Mouse (Mus musculus): ENCODE results near the gene Gpm6a. TPM values are rescaled to one million over a fixed set of nuclear protein-coding genes. Genes with fewer than 3 reads are reported as not detected.

Gpm6a gene
- polyA plus RNA-seq (2014; fragmentation: Nextera tagmentation; extraction: Ambion mirVana): 484 and 610 TPM in 2 replicates

- peak within 1 kb of the TSS; percentile 60 for H3K4me2 ChIP-seq (ENCODE audit: low read depth, low read length)
- WGBS: 8% methylated on average over 13 of the region's 13 CpGs
- peaks cover 8% of the 10 kb centered on the region; the same call in 1 of the 2 replicates for H3K4me1 ChIP-seq (ENCODE audit: control insufficient read depth, insufficient read depth, low read length)
- H3K36me3 ChIP-seq (ENCODE audit: control insufficient read depth, insufficient read depth, low read length): no peaks in the 10 kb centered on the region
- H3K4me3 ChIP-seq (ENCODE audit: low read depth, low read length): peak within 1 kb of the TSS; percentile 58
- ATAC-seq (ENCODE audit: low read depth): peak; percentile 94
- no peaks in the 10 kb centered on the region for H3K9me3 ChIP-seq (ENCODE audit: control insufficient read depth, low read length)
- H3K9ac ChIP-seq (replicated peaks; ENCODE audit: low read depth, low read length): peak within 1 kb of the TSS; percentile 80
- no peaks in the 10 kb centered on the region for H3K27me3 ChIP-seq (ENCODE audit: control insufficient read depth, insufficient read depth, low read length)
- H3K27ac ChIP-seq (ENCODE audit: low read depth, low read length): peak within 1 kb of the TSS; percentile 98
Measured at GRCm38 (mm10) chr8:54954741-54955455, at the start of gene Gpm6a. Gpm6a (plus strand) TSS chr8:54954843.

GRCm38 (mm10) chr8:54912891-54913290, 41.8 kb upstream of the Gpm6a start:
- Histone ChIP-seq H3K27ac (ENCODE audit: low read depth, low read length) (no peak overlapping the region), H3K9ac (replicated peaks; ENCODE audit: low read depth, low read length) (no peak overlapping the region), H3K36me3 (ENCODE audit: control insufficient read depth, insufficient read depth, low read length) (no peaks in the 10 kb centered on the region), H3K27me3 (ENCODE audit: control insufficient read depth, insufficient read depth, low read length) (no peaks in the 10 kb centered on the region), H3K4me1 (ENCODE audit: control insufficient read depth, insufficient read depth, low read length) (no peaks in the 10 kb centered on the region), H3K4me2 (ENCODE audit: low read depth, low read length) (no peak overlapping the region), H3K9me3 (ENCODE audit: control insufficient read depth, low read length) (no peaks in the 10 kb centered on the region), H3K4me3 (ENCODE audit: low read depth, low read length) (no peak overlapping the region)
- no peak for ATAC-seq (ENCODE audit: low read depth)
- WGBS: 97% methylated on average over 2 of the region's 2 CpGs

- no peaks in the 10 kb centered on the region for H3K27me3 ChIP-seq (ENCODE audit: control insufficient read depth, insufficient read depth, low read length)
- H3K4me2 ChIP-seq (ENCODE audit: low read depth, low read length): no peak overlapping the region
- H3K27ac ChIP-seq (ENCODE audit: low read depth, low read length): no peak overlapping the region
- no peak overlapping the region for H3K9ac ChIP-seq (replicated peaks; ENCODE audit: low read depth, low read length)
- 0 out of 2 replicates have a peak, but pooled peaks cover 3% of the 10 kb centered on the region for H3K4me1 ChIP-seq (ENCODE audit: control insufficient read depth, insufficient read depth, low read length)
- H3K36me3 ChIP-seq (ENCODE audit: control insufficient read depth, insufficient read depth, low read length): no peaks in the 10 kb centered on the region
- no peaks in the 10 kb centered on the region for H3K9me3 ChIP-seq (ENCODE audit: control insufficient read depth, low read length)
- WGBS: 65% methylated on average over 9 of the region's 9 CpGs
- H3K4me3 ChIP-seq (ENCODE audit: low read depth, low read length): no peak overlapping the region
- ATAC-seq (ENCODE audit: low read depth): no peak
Measured at GRCm38 (mm10) chr8:54917710-54918109, 36.9 kb upstream of the Gpm6a start.

GRCm38 (mm10) chr8:54922160-54922855, 32.3 kb upstream of the Gpm6a start:
- no peaks in the 10 kb centered on the region for H3K27me3 ChIP-seq (ENCODE audit: control insufficient read depth, insufficient read depth, low read length)
- H3K4me1 ChIP-seq (ENCODE audit: control insufficient read depth, insufficient read depth, low read length): 0 out of 2 replicates have a peak, but pooled peaks cover 3% of the 10 kb centered on the region
- H3K36me3 ChIP-seq (ENCODE audit: control insufficient read depth, insufficient read depth, low read length): no peaks in the 10 kb centered on the region
- H3K4me3 ChIP-seq (ENCODE audit: low read depth, low read length): no peak overlapping the region
- H3K27ac ChIP-seq (ENCODE audit: low read depth, low read length): no peak overlapping the region
- 0 out of 2 replicates have a peak, but pooled peaks have one; percentile 51 for ATAC-seq (ENCODE audit: low read depth)
- H3K9me3 ChIP-seq (ENCODE audit: control insufficient read depth, low read length): no peaks in the 10 kb centered on the region
- no peak overlapping the region for H3K9ac ChIP-seq (replicated peaks; ENCODE audit: low read depth, low read length)
- WGBS: 22% methylated on average over 2 of the region's 2 CpGs
- no peak overlapping the region for H3K4me2 ChIP-seq (ENCODE audit: low read depth, low read length)

GRCm38 (mm10) chr8:54924936-54925335, 29.7 kb upstream of the Gpm6a start:
- WGBS: 91% methylated on average over 3 of the region's 3 CpGs
- 0 out of 2 replicates have a peak, but pooled peaks cover 3% of the 10 kb centered on the region for H3K4me1 ChIP-seq (ENCODE audit: control insufficient read depth, insufficient read depth, low read length)
- H3K27ac ChIP-seq (ENCODE audit: low read depth, low read length): no peak overlapping the region
- no peak overlapping the region for H3K4me3 ChIP-seq (ENCODE audit: low read depth, low read length)
- no peaks in the 10 kb centered on the region for H3K36me3 ChIP-seq (ENCODE audit: control insufficient read depth, insufficient read depth, low read length)
- H3K27me3 ChIP-seq (ENCODE audit: control insufficient read depth, insufficient read depth, low read length): no peaks in the 10 kb centered on the region
- ATAC-seq (ENCODE audit: low read depth): no peak
- no peak overlapping the region for H3K9ac ChIP-seq (replicated peaks; ENCODE audit: low read depth, low read length)
- H3K9me3 ChIP-seq (ENCODE audit: control insufficient read depth, low read length): no peaks in the 10 kb centered on the region
- H3K4me2 ChIP-seq (ENCODE audit: low read depth, low read length): no peak overlapping the region

- no peaks in the 10 kb centered on the region for H3K9me3 ChIP-seq (ENCODE audit: control insufficient read depth, low read length)
- H3K4me1 ChIP-seq (ENCODE audit: control insufficient read depth, insufficient read depth, low read length): no peaks in the 10 kb centered on the region
- H3K36me3 ChIP-seq (ENCODE audit: control insufficient read depth, insufficient read depth, low read length): no peaks in the 10 kb centered on the region
- 74% methylated on average over 2 of the region's 2 CpGs for WGBS
- H3K27me3 ChIP-seq (ENCODE audit: control insufficient read depth, insufficient read depth, low read length): no peaks in the 10 kb centered on the region
- no peak overlapping the region for H3K9ac ChIP-seq (replicated peaks; ENCODE audit: low read depth, low read length)
- no peak overlapping the region for H3K4me3 ChIP-seq (ENCODE audit: low read depth, low read length)
- no peak overlapping the region for H3K4me2 ChIP-seq (ENCODE audit: low read depth, low read length)
- H3K27ac ChIP-seq (ENCODE audit: low read depth, low read length): no peak overlapping the region
- no peak for ATAC-seq (ENCODE audit: low read depth)
Measured at GRCm38 (mm10) chr8:54932306-54932705, 22.3 kb upstream of the Gpm6a start.

- no peak overlapping the region for H3K4me3 ChIP-seq (ENCODE audit: low read depth, low read length)
- H3K4me2 ChIP-seq (ENCODE audit: low read depth, low read length): peak overlapping the region; percentile 60
- peaks cover 4% of the 10 kb centered on the region; the same call in 1 of the 2 replicates for H3K4me1 ChIP-seq (ENCODE audit: control insufficient read depth, insufficient read depth, low read length)
- peak overlapping the region; percentile 80; the same call in 1 of the 2 replicates for H3K9ac ChIP-seq (replicated peaks; ENCODE audit: low read depth, low read length)
- WGBS: 58% methylated on average over 2 of the region's 2 CpGs
- H3K9me3 ChIP-seq (ENCODE audit: control insufficient read depth, low read length): no peaks in the 10 kb centered on the region
- ATAC-seq (ENCODE audit: low read depth): no peak
- peak overlapping the region; percentile 98; the same call in 1 of the 2 replicates for H3K27ac ChIP-seq (ENCODE audit: low read depth, low read length)
- H3K36me3 ChIP-seq (ENCODE audit: control insufficient read depth, insufficient read depth, low read length): no peaks in the 10 kb centered on the region
- H3K27me3 ChIP-seq (ENCODE audit: control insufficient read depth, insufficient read depth, low read length): no peaks in the 10 kb centered on the region
Measured at GRCm38 (mm10) chr8:54953351-54953750, 1.3 kb upstream of the Gpm6a start.

- Histone ChIP-seq H3K4me1 (ENCODE audit: control insufficient read depth, insufficient read depth, low read length) (peaks cover 7% of the 10 kb centered on the region; the same call in 1 of the 2 replicates), H3K27ac (ENCODE audit: low read depth, low read length) (peak overlapping the region; percentile 98), H3K4me3 (ENCODE audit: low read depth, low read length) (peak overlapping the region; percentile 58), H3K9me3 (ENCODE audit: control insufficient read depth, low read length) (no peaks in the 10 kb centered on the region), H3K4me2 (ENCODE audit: low read depth, low read length) (peak overlapping the region; percentile 60), H3K36me3 (ENCODE audit: control insufficient read depth, insufficient read depth, low read length) (no peaks in the 10 kb centered on the region), H3K27me3 (ENCODE audit: control insufficient read depth, insufficient read depth, low read length) (no peaks in the 10 kb centered on the region), H3K9ac (replicated peaks; ENCODE audit: low read depth, low read length) (peak overlapping the region; percentile 80)
- ATAC-seq (ENCODE audit: low read depth): peak; percentile 28
- 12% methylated on average over 6 of the region's 6 CpGs for WGBS
Measured at GRCm38 (mm10) chr8:54954030-54954429, 613 bp upstream of the Gpm6a start.

- Histone ChIP-seq H3K27ac (ENCODE audit: low read depth, low read length) (peak overlapping the region; percentile 98), H3K9ac (replicated peaks; ENCODE audit: low read depth, low read length) (peak overlapping the region; percentile 80), H3K36me3 (ENCODE audit: control insufficient read depth, insufficient read depth, low read length) (no peaks in the 10 kb centered on the region), H3K4me3 (ENCODE audit: low read depth, low read length) (peak overlapping the region; percentile 58), H3K4me1 (ENCODE audit: control insufficient read depth, insufficient read depth, low read length) (peaks cover 8% of the 10 kb centered on the region; the same call in 1 of the 2 replicates), H3K4me2 (ENCODE audit: low read depth, low read length) (peak overlapping the region; percentile 60), H3K9me3 (ENCODE audit: control insufficient read depth, low read length) (no peaks in the 10 kb centered on the region), H3K27me3 (ENCODE audit: control insufficient read depth, insufficient read depth, low read length) (no peaks in the 10 kb centered on the region)
- WGBS: 47% methylated on average over 3 of the region's 3 CpGs
- ATAC-seq (ENCODE audit: low read depth): no peak
Measured at GRCm38 (mm10) chr8:54955456-54955800, 785 bp downstream of the Gpm6a start.
